Mouse (Mus musculus) MEL (cell line): ENCODE results near the gene Gmds.

ENCODE experiments used
- CHD1 ChIP-seq: IDR thresholded peaks from 2 replicates; pipeline ENCODE4 v1.6.1; 2012; ENCODE audit warnings: low read depth, mild to moderate bottlenecking, inconsistent platforms, low read length, improper control_type of control experiment
- CHD2 ChIP-seq: IDR thresholded peaks from 2 replicates; pipeline ENCODE4 v1.6.1; 2011; ENCODE audit warnings: low read length, improper control_type of control experiment
- CTCF ChIP-seq, 3 experiments: IDR thresholded peaks in 2 of 3; conservative IDR thresholded peaks in 1 of 3; 2 replicates each; pipeline ENCODE4 v1.5.1; 2011 to 2012; ENCODE audit warnings: low read length in 3 of 3, low read depth in 2 of 3, mild to moderate bottlenecking in 2 of 3, improper control_type of control experiment in 1 of 3, inconsistent platforms in 1 of 3, mixed read lengths in 1 of 3, moderate library complexity in 1 of 3; ENCODE audit not compliant: control insufficient read depth in 1 of 3, insufficient read depth in 1 of 3, poor library complexity in 1 of 3, severe bottlenecking in 1 of 3
- JUND ChIP-seq: IDR thresholded peaks from 2 replicates; pipeline ENCODE4 v1.6.1; 2011; ENCODE audit warnings: low read depth, mild to moderate bottlenecking, improper control_type of control experiment, low read length
- MAX ChIP-seq: IDR thresholded peaks from 2 replicates; pipeline ENCODE4 v1.6.1; 2011; ENCODE audit warnings: low read length, improper control_type of control experiment
- MXI1 ChIP-seq: IDR thresholded peaks from 2 replicates; pipeline ENCODE4 v1.6.1; 2011; ENCODE audit warnings: mild to moderate bottlenecking, low read depth, low read length, improper control_type of control experiment
- MYC ChIP-seq: IDR thresholded peaks from 2 replicates; pipeline ENCODE4 v1.6.1; 2011; ENCODE audit warnings: low read depth, mild to moderate bottlenecking, low read length, improper control_type of control experiment, moderate library complexity
- POLR2A ChIP-seq, 2 experiments: IDR thresholded peaks; 2 replicates each; pipeline ENCODE4 v1.6.1; 2011 to 2012; ENCODE audit warnings: low read length in 2 of 2, mild to moderate bottlenecking in 2 of 2, control low read depth in 1 of 2, improper control_type of control experiment in 1 of 2, low read depth in 1 of 2, moderate library complexity in 1 of 2; ENCODE audit not compliant: control insufficient read depth in 1 of 2, insufficient read depth in 1 of 2, poor library complexity in 1 of 2
- RAD21 ChIP-seq: IDR thresholded peaks from 2 replicates; pipeline ENCODE4 v1.6.1; 2011; ENCODE audit warnings: mild to moderate bottlenecking, low read depth, low read length, improper control_type of control experiment
- USF1 ChIP-seq: IDR thresholded peaks from 2 replicates; pipeline ENCODE4 v1.6.1; 2014; ENCODE audit warnings: low read depth, mild to moderate bottlenecking, inconsistent platforms, low read length, improper control_type of control experiment, moderate library complexity

DNA sequence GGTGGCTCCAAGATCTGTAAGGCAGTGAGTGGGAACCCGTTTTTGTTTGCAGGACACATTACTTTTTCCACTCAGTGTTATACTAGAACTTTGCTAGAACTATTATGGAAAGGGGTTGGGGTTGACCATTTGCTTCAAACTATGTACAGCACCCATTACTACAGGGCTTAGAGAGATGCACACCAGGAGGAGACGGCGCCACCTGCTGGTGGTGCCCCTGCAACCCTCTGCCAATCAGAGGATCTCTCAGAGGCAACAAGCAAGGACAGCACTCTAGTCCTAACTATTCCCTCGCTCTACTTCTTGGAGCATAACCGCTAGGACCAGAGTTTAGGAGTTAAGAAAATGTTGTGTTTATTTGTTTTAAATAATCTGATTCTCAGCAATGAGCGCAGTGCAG, 382.0 kb downstream of the Gmds start:
- peak; percentile 74 to 88 (median 83) for TF ChIP-seq CTCF (IDR thresholded peaks at IDR 0.05 in 2 of 3, conservative IDR thresholded peaks at IDR 0.05 in 1 of 3; ENCODE audit: control insufficient read depth in 1 of 3, insufficient read depth in 1 of 3, low read depth in 2 of 3, low read length in 3 of 3, poor library complexity in 1 of 3, severe bottlenecking in 1 of 3)
- no peak for TF ChIP-seq CHD1
- no peak for TF ChIP-seq JUND
- TF ChIP-seq POLR2A (IDR thresholded peaks at IDR 0.05; ENCODE audit: control insufficient read depth in 1 of 2, insufficient read depth in 1 of 2, low read depth in 1 of 2, low read length in 2 of 2, poor library complexity in 1 of 2): no peak
- TF ChIP-seq MXI1: no peak
- no peak for TF ChIP-seq MYC
- TF ChIP-seq RAD21: peak; percentile 50
- TF ChIP-seq MAX: no peak
- TF ChIP-seq CHD2: no peak
- no peak for TF ChIP-seq USF1
